Mouse (Mus musculus) mesoderm, embryonic 11.5 days (tissue): ENCODE data around the gene Hmgn3.
A peak's percentile ranks its signal among the peaks of the same experiment; 100 is the strongest.
"Not testable (repeated sequence)": the region's sequence is repeated elsewhere in the genome, so short reads cannot be mapped to it uniquely, and the experiment has no call there.

ENCODE experiments used
- DNase-seq: peaks from one replicate; pipeline ENCODE4 v3.0.0-alpha.2; 2012; ENCODE audit warnings: low read depth, low spot score

Gene Hmgn3

DNA sequence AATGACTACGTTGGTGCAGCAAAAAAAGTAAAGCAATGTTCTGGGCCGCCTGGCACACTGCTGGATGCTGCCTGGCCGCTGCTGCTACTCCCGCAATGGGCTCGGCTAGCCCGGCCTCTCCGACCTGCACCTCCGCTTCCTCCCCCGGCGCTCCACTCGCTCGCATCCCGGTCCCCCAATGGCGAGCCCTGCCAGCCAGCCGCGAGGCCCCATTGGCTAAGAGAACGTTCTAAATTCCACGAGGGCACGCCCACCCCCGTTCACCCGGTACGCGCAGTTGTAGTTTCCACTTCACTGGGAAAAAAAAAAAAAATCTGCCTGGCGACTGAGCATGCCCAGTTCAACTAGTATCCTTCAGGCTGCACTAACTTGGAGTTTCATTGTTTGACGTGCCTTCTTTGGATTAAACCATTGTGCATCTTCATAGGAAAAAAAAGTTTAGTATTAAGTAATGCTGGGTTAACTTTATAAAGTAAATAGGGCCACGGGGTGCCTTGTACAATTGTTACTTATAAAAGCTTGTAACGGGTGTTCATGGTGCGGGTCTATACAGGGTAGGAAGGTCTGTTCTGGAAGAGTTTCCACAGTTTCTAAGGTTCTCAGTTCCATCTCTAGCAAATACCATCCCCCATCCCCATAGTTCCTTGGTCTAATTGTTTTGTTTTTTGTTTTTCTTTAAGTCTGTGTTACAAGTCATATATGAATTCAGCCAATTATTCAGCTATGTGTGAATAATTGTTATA lies at the start of gene Hmgn3:
Hmgn3 (minus strand) TSS at position 240 of the 743 bp plus-strand sequence.
- peak; percentile 92 for DNase-seq

DNA sequence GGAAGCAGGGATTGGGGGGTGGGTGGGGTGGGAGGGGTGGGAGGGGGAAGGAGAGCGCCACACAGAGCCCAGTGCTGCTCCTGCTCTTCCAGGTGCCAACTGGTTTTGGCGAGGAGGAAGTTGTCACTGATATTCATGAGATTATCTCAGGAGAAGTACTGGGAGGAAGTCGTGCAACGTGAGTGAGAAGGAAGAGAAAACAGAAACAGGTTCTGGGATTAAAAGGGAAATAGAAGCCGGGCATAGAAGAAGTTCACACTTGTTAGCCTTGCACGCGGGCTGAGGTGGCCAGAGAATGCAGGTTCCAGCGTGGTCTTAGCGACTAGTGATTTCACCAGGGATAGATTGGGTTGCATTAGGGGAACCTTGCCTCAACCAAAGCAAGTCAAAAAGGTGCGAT lies 49.3 kb upstream of the Hmgn3 start:
- no peak for DNase-seq

DNA sequence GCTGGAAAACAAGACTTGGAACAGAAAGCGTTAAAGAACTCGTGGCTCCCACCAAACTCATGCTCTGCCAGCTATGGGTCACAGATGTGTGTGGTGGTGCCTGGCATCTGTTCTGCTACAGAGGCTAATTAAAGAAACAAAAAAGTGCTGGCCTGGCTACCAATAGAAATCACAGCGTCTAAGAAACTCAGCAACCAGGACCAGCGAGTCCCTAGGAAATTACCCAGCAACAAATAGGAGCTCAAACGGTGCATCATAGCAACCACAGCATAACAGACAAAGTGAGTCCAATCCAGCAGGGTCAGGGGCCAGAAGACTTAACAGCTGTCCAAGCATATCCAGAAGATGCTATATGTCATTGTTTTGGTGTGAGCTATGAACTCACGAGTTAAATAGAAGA lies 48.5 kb upstream of the Hmgn3 start:
- peak; percentile 37 for DNase-seq

DNA sequence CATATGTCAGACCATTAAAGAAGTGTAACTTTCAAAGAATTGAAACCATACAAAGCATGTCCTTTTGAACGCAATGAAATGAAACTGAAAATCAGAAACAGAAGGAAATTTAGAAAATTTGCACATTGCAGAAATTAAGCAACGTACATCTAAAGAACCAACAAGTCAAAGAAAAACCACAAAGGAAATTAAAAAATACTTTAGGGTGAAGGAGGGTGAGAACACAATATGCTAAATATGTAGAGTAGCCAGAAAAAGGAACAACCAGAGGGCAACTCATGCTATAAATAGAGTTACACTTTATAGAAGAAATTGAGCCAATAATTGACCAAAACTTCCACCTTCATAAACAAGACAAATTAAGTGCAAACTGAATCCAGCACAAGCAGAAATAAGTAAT lies 41.3 kb upstream of the Hmgn3 start:
- DNase-seq, result no peak

DNA sequence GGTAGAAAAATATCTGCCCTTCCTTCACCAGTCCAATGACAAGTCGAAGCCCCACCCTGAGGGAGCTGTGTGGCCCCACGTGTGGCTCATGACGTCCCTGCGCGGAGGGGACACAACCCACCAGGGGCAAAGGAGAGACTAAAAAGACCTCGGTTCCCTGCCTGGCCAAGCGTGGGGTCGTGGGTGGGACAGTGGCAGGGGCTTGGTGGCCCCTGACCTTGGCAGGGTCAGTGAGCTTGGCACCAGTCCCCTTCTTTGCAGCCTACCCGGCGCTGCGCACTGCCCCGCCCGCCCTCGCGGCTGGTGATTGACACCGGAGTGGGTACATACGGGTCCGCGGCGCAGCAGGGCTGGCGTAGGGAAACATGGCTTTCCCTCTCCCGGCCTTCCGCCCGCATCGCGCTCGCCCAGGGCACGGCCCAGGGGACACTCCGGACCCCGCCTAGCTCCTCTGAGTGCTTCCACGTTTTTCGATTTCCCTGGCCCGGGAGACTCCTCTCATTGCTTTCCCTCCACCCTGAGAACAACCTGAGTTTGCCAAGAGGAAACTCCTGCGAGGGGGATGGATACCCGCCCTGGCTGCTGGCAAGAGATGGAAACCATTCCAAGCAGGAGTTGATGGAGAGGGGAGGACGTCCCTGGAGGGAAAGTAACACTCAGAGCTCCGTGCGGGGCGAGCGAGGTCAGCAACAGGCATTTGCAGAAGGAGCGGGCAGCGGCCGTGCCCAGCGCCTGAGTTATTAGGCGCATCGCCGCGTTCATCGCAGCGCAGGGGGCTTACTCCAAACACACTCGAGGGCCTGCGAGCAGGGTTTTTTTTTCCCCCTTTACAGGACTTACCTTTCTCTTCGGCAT lies 667 bp downstream of the Hmgn3 start:
- DNase-seq, result peak; percentile 61

DNA sequence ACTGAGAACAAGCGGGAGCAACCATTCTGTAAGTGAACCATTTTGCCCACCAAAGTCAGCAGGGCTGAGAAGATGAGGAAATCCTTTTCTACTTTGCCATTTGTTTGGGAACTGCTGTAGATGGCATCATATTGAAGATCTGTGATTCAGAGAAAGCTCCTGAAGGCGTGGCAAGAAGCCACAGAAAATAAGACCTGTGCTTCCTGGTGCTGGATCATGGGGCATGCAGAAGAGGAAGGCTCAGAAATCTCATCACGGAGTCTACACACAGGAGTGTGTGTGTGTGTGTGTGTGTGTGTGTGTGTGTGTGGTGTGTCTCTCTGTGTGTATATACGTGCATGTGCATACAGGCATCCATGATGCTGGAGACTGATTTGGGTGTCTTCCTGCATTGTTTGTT lies 16.7 kb downstream of the Hmgn3 start:
- DNase-seq, result no peak

DNA sequence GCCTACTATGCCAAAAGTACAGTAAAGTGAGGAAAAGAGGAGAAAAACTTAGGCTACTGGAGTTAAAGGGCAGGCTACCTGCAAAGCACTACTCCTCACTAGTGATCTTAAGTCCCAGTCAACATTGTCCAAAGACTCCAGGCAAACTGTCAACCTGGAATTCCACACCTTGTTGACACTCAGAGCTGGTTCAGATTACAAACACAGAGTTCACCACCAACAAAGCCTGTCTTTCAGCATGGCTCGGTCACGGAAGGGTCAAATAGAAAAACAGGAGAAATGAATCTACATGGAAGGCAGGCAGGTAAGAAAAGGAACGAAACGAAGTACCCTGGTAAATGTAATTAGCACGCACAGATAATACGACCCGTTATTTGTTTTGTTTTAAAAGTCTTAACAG lies 18.6 kb downstream of the Hmgn3 start:
- DNase-seq, result no peak

DNA sequence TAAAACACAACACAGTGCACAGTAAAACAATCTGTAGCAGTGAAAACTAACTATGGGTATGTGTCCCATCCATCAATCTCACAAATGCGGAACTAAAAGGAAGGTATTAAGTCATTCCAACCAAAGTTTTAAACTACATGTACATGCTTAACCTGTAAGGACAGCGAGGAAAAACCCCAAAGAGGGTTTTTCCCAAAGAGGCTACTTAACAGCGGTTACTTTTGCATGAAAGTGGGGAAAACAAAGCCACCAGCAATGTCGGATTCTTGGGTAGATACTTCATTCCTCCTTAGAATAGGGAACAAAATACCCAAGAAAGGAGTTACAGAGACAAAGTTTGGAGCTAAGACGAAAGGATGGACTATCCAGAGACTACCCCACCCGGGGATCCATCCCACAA lies 20.0 kb downstream of the Hmgn3 start:
- not testable (repeated sequence) for DNase-seq

DNA sequence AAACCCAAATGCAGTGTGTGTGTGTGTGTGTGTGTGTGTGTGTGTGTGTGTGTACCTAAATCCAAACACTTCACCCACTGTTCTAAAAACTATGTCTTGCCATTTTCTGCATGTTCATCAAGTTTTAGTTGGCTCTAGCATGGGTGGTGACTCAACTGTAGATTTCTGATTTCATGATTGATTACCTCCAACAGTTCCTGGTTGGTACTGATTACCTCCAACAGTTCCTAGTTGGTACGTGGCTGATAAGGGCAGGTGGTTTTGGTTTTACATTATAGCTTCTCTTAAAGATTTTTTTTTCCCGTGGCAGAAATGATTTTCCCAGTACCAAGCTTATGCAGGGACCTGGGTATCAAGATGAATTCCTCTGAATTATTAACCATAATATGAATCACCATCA lies 27.3 kb downstream of the Hmgn3 start:
- no peak for DNase-seq

DNA sequence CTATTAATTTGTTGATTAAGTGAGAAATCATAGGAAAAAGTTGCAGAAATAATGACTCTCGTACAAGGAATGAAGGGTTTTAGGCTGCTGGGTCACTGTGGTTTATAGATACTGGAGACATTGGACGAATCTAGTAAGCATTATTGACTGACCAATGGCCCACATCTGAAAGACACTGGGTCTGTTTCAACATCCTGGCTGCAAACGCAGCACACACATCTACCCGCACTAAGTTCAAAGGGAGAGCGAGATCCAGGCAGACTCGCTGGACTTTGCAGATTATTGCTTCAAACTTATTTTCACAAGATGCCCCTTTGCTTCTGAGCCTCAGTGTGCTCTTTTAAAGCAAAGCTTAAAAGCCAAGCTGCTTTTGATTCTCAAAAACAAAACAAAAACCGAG lies 29.0 kb downstream of the Hmgn3 start:
- no peak for DNase-seq

DNA sequence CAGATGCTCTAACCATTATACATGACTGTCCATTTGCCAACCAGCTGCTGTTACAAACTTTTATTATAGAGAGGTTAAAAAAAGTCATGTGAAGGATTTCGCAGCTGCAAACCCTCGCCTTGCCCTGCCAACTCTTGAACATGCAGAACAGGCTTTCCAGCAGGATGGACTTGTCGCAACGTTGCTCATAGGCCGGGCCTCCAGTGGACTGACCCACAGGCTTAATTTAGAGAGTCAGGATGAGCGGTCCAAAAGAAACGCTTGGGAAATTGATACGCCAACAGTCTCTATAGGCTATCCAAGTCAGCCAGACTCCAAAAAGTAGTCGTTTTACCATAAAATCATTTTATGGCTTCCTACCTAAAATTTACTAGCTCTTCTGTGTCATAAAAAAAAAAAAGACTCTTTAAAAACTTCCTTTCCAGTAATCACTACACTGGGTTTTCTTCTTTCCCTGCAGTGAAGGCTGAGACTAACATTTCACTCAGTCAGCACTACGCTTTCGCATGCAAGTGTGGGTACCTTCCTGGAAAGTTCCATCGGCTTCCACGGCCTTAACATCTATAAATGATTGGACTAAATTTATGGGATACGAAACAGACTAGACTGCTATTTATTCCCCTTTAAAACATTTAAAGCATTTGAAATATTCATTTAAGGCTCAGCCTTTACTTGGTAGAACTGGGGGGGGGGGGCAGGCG lies 29.6 kb downstream of the Hmgn3 start:
- no peak for DNase-seq

DNA sequence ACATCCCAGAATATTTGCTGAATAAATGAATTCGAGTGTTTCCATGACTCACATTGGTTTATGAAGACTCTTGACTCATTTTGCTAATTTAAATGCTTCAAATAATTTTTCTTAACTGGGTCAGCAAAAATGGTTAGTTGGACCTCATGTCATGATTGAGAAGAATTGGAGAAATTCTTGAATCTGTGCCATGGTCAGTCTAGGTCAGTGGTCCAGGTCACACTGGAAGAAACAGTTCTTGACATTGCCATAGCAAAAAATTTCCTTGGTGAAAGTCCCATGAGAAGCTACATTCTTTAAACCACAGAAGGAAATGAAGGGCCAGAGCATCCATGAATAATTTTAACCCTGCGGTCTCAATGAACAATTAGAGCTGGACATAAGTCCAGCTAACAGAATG lies 30.8 kb downstream of the Hmgn3 start:
- DNase-seq, result no peak

DNA sequence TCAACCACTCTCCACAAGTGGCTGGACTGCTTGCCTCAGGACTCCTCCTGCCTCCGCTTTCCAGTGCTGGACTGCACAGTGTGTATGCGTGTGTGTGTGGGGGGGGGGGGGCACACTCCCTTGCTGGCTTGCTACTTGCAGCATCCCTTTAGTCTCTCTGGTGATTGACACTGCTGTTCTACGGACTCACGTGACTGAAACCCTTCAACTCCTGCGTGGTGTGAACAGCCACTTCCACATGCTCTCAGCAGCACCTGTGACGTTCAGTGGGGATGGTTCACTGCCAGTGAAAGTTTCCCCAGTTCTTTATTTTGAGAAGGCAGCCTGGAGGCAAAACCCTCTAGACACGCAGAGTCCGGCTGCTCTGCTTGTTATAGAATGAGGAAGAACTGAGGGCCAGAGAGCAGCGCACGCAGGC lies 32.7 kb downstream of the Hmgn3 start:
- DNase-seq, result no peak

DNA sequence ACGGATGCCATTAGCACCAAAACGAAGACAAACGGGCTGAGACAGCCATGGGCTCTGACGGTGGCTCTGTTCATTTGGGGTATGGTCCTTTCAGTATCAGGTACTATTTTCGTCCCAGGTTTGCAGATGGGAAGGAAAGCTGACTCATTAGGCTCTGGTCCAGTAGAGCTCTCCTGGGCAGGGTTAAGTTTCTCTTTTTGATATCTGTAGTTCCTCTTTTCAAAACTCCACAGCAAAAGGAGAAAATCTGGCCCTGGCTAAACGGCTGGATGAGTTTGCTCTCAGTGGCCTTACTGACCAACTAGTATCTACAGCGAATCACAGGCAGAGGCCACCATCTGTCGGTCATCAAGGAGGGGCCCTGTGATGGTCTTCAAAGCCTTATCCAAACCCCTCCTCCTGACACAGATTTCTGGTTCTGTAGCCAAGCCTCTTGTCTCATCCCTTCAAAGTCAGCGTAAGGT lies 34.1 kb downstream of the Hmgn3 start:
- DNase-seq, result no peak

DNA sequence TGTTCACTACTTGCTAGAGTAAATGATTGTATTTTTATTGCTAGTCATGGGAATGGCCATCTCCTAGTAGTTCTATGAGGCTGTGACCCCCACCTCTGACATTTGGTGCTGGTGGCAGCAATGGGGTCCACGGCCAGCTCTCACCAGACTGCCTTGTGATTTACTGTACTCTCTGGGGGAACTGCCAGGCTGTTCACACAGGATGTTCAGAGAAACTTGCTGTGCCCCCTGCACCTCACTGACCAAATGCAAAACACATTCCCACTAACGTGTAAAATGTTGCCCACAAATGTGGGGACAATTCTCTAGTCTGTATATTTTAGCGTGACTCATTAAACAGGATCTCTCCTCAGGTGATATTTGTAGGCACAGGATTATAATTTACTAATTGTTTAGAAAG lies 34.7 kb downstream of the Hmgn3 start:
- DNase-seq, result no peak

DNA sequence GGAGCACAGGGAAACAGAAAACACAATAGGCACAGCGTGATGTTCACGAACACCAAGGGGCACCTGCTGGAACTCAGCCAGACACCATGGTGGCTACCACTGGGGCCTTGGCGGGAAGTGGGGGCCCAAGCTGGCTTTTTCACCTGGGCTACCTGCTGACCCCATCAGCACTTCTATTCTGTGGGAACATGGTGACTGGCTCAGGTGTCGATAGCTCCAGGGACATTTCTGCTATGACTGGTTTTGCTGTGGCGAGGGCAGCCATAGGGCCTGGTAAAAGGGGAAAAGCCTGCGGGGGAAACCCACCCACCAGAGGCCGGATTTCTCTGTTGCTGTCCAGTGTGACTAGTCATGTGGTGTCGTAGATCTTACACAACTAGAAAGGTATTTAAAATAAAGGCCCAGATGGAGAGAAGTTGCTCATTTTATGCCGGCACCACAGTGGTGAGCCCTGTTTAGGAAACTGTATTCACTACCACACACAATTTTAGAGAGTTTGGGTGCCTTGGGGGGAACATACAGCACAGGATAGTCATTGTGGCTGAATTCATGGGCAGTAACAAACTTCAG lies 35.3 kb downstream of the Hmgn3 start:
- no peak for DNase-seq

DNA sequence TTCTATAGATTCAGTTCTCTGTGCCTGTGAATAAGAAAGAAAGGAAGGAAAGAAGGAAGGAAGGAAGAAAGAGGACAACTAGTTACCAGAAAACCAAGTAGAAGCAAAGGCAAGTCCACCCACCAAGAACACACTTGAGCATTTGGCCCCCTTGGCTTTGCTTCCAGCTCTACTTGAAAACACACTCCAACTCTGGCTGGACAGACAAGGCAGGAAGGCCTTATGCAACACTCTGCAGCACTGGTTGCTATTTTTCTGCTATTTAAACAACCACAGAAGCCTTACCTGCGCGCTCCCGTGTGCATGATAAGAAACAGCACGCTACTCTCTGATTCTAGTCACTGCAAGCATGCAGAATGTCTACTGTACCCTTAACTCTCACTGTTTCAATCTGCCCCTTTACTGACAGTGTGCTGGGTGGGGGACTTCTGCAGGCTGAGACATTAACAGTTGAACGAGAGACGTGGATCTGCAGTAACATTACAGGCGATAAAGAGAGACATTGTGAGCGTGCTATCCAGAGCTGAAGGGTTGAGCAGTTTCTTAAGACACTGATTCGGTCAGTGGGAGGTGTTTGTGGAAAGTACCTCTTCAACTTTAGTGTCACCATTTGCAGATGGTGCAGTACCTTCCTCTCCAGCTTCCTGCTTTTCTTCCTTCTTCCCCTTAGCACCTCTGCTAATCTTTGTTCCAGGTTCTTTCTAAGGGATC lies 35.9 kb downstream of the Hmgn3 start:
- DNase-seq, result no peak

DNA sequence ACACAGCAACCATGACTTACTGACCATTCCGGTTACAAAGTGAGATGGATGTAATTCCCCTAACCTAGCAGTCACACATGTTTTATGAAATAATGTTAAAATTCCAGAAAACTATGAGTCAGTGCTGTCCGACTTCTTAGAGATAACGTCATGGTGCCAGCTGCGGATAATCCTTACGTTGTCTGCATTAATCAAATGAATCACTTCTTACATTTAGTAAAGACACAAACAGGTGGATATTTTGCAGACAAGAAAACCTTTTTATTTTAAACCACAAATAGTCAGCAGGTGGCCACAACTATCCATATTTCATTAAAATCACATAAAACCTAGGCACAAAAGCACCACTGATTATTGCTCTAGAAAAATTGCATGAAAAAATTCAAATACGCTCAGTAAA lies 36.8 kb downstream of the Hmgn3 start:
- no peak for DNase-seq

DNA sequence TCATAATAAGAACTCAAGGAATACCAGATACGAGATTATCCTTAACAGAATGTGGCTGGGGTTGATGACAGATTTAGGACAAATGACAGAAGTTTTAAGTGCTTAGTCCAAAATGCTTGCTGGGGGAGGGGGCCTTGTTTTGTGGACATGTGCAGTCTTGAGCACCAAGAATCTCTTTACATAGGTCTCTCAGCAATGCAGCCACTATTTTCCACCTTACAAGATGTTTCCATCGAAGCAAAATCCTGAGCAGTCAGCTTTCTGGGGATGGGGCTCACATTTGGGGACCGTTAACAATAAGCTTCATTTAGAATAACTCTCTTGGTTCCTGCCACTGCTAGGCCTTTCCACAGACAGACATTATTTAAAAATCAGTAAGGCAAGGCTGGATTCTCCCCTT lies 37.7 kb downstream of the Hmgn3 start:
- no peak for DNase-seq

DNA sequence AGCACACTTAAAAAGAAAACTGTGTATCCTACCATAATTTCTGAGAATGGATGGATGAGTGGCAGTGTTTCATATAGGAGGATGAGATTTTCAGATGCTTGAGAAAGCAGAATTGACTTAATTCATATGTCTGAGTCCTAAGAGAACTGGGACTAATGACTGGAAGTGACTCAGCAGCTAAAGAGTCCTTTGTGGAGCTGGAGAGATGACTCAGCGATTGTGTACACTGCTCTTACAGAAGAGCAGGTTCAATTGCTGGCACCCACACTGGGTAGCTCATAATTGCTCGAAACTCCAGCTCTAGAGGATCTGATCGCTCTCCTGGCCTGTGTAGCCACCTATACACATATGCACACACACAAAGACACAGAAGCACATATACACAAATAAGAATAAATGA lies 42.7 kb downstream of the Hmgn3 start:
- no peak for DNase-seq

DNA sequence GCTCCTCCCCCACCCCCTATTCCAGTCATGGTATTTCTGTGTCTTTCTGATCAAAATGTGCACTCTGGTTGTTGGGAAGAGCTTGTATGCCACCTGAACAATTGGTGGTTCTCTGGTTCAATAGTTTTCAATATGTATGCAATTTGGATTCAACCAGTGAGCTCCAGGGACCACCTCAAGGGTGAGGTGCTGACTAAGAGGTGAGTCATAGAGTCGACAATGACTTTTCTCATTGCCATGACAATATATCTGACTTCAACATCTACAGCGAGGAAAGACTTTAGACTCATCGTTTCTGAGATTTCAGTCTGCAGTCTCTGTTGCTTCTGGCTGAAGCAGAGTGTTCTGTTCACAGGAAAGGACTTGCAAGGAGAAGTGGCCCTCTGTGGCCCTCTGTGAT lies 44.8 kb downstream of the Hmgn3 start:
- no peak for DNase-seq
